Mouse (Mus musculus): ENCODE measurements around the gene Dgkg. TPM values are rescaled to one million over a fixed set of nuclear protein-coding genes. Genes with fewer than 3 reads are reported as not detected.

The Dgkg gene
- polyA plus RNA-seq, 1 experiment from 2014 or later = 0.51 TPM

GRCm38 (mm10) chr16:22618424-22619056 is 38.5 kb downstream of the Dgkg start:
- Histone ChIP-seq H3K4me1 (ENCODE audit: control insufficient read depth, insufficient read depth, low read length) (no peaks in the 10 kb centered on the region), H3K27ac (ENCODE audit: low read depth, low read length) (no peak overlapping the region), H3K27me3 (ENCODE audit: control insufficient read depth, insufficient read depth, low read length) (no peaks in the 10 kb centered on the region), H3K4me2 (replicated peaks; ENCODE audit: low read depth, low read length) (no peak overlapping the region), H3K9me3 (ENCODE audit: control insufficient read depth, low read length) (no peaks in the 10 kb centered on the region), H3K9ac (ENCODE audit: low read depth, low read length) (no peak overlapping the region), H3K4me3 (ENCODE audit: low read length) (no peak overlapping the region), H3K36me3 (ENCODE audit: control insufficient read depth, insufficient read depth, low read length) (no peaks in the 10 kb centered on the region)
- no peak for ATAC-seq (ENCODE audit: low FRiP score, low TSS enrichment)
- WGBS = 81% methylated on average over 8 of the region's 8 CpGs

DNA sequence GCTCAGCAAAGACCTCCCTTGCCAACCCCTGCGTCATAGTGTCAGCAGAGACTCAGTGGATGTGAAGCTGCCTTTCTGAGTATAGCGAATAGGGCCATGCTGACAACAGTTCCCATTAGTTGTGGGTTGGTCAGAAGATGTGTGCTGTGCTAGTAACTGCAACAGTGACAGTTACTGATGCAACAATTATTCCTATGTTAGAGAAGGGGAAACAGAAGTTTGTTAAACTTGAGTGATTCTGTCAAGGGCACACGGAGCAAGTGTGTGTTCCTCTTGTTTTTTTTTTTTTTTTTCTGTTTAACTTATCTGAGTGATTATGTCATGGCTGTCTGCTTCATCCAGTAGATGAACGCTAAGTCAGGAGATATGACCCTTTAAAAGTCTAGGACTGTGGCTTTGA is 41.2 kb downstream of the Dgkg start:
- 78% methylated on average over 4 of the region's 4 CpGs for WGBS
- Histone ChIP-seq H3K36me3 (ENCODE audit: control insufficient read depth, insufficient read depth, low read length) (no peaks in the 10 kb centered on the region), H3K9ac (ENCODE audit: low read depth, low read length) (no peak overlapping the region), H3K4me1 (ENCODE audit: control insufficient read depth, insufficient read depth, low read length) (no peaks in the 10 kb centered on the region), H3K27me3 (ENCODE audit: control insufficient read depth, insufficient read depth, low read length) (no peaks in the 10 kb centered on the region), H3K27ac (ENCODE audit: low read depth, low read length) (no peak overlapping the region), H3K4me3 (ENCODE audit: low read length) (no peak overlapping the region), H3K4me2 (replicated peaks; ENCODE audit: low read depth, low read length) (no peak overlapping the region), H3K9me3 (ENCODE audit: control insufficient read depth, low read length) (no peaks in the 10 kb centered on the region)
- ATAC-seq (ENCODE audit: low FRiP score, low TSS enrichment) = no peak

GRCm38 (mm10) chr16:22613186-22614073 is 43.6 kb downstream of the Dgkg start:
- WGBS = 72% methylated on average over 9 of the region's 9 CpGs
- Histone ChIP-seq H3K27ac (ENCODE audit: low read depth, low read length) (no peak overlapping the region), H3K4me1 (ENCODE audit: control insufficient read depth, insufficient read depth, low read length) (no peaks in the 10 kb centered on the region), H3K4me3 (ENCODE audit: low read length) (no peak overlapping the region), H3K36me3 (ENCODE audit: control insufficient read depth, insufficient read depth, low read length) (no peaks in the 10 kb centered on the region), H3K4me2 (replicated peaks; ENCODE audit: low read depth, low read length) (no peak overlapping the region), H3K9me3 (ENCODE audit: control insufficient read depth, low read length) (no peaks in the 10 kb centered on the region), H3K27me3 (ENCODE audit: control insufficient read depth, insufficient read depth, low read length) (no peaks in the 10 kb centered on the region), H3K9ac (ENCODE audit: low read depth, low read length) (no peak overlapping the region)
- ATAC-seq (ENCODE audit: low FRiP score, low TSS enrichment) = no peak

DNA sequence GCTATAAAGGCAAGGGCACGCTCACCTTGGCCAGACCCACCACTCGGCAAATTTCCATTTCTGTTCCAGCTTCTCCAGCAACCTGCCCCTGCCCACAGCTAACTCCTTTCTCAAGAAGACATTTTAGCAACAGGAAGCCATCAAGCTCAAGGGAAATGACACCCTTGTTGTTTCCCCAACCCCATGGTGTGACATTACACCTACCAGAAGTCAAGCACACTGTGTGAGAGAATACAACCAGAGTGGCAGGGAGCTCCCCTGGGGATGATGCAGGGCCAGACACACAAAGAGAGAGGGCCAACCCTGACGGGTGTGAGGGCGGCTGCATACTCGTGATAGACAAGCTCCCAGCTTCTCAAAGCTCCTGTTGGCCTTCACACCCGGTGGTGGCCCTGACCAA is 49.0 kb downstream of the Dgkg start:
- Histone ChIP-seq H3K9ac (ENCODE audit: low read depth, low read length) (no peak overlapping the region), H3K9me3 (ENCODE audit: control insufficient read depth, low read length) (no peaks in the 10 kb centered on the region), H3K36me3 (ENCODE audit: control insufficient read depth, insufficient read depth, low read length) (no peaks in the 10 kb centered on the region), H3K4me1 (ENCODE audit: control insufficient read depth, insufficient read depth, low read length) (no peaks in the 10 kb centered on the region), H3K4me3 (ENCODE audit: low read length) (no peak overlapping the region), H3K27me3 (ENCODE audit: control insufficient read depth, insufficient read depth, low read length) (no peaks in the 10 kb centered on the region), H3K27ac (ENCODE audit: low read depth, low read length) (no peak overlapping the region), H3K4me2 (replicated peaks; ENCODE audit: low read depth, low read length) (no peak overlapping the region)
- no peak for ATAC-seq (ENCODE audit: low FRiP score, low TSS enrichment)
- 26% methylated on average over 6 of the region's 6 CpGs for WGBS

GRCm38 (mm10) chr16:22606989-22607388 is 50.0 kb downstream of the Dgkg start:
- Histone ChIP-seq H3K36me3 (ENCODE audit: control insufficient read depth, insufficient read depth, low read length) (no peaks in the 10 kb centered on the region), H3K27ac (ENCODE audit: low read depth, low read length) (no peak overlapping the region), H3K9ac (ENCODE audit: low read depth, low read length) (no peak overlapping the region), H3K9me3 (ENCODE audit: control insufficient read depth, low read length) (no peaks in the 10 kb centered on the region), H3K4me1 (ENCODE audit: control insufficient read depth, insufficient read depth, low read length) (no peaks in the 10 kb centered on the region), H3K4me3 (ENCODE audit: low read length) (no peak overlapping the region), H3K4me2 (replicated peaks; ENCODE audit: low read depth, low read length) (no peak overlapping the region), H3K27me3 (ENCODE audit: control insufficient read depth, insufficient read depth, low read length) (no peaks in the 10 kb centered on the region)
- WGBS = 84% methylated on average over 4 of the region's 4 CpGs
- ATAC-seq (ENCODE audit: low FRiP score, low TSS enrichment) = no peak

DNA sequence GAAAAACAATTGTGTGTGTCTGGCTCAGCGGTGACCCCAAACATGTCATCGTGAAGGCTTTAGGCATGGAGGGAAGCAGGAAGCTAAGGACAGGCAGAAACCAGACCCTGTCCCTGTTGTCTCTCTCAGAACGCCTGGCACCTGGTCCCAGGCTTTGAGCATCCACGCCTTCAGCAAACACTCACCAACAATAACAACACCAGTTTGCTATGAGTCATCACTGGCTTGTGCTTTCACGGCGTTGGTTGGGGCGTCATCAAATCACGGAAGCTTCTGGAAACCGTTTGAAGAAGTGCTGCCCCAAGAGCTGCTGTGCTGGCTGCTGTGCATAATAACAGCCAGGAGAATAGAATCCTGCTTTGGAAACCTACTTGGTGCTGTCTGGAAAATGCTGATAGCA is 54.6 kb downstream of the Dgkg start:
- Histone ChIP-seq H3K4me1 (ENCODE audit: control insufficient read depth, insufficient read depth, low read length) (no peaks in the 10 kb centered on the region), H3K9ac (ENCODE audit: low read depth, low read length) (no peak overlapping the region), H3K27ac (ENCODE audit: low read depth, low read length) (no peak overlapping the region), H3K9me3 (ENCODE audit: control insufficient read depth, low read length) (no peaks in the 10 kb centered on the region), H3K4me3 (ENCODE audit: low read length) (no peak overlapping the region), H3K27me3 (ENCODE audit: control insufficient read depth, insufficient read depth, low read length) (no peaks in the 10 kb centered on the region), H3K36me3 (ENCODE audit: control insufficient read depth, insufficient read depth, low read length) (no peaks in the 10 kb centered on the region), H3K4me2 (replicated peaks; ENCODE audit: low read depth, low read length) (no peak overlapping the region)
- no peak for ATAC-seq (ENCODE audit: low FRiP score, low TSS enrichment)
- WGBS = 86% methylated on average over 9 of the region's 9 CpGs

DNA sequence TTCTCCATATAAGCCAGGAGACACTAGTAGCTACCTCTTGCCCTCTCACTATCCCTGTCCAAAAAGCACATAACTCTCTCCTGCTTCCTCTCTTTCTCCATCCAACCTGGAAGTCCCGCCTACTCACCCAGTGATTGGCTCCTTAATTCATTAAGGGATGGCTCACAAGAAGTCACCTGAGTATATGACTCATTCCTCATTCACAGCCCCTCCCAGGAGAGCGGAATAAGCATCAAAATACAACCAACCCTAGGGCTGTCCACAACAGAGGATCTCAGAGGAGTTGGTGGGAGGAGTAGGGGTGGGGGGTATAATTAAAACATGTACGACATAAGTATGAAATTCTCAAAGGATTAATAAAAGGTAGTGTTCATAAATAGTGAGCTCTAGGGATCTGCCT is 55.3 kb downstream of the Dgkg start:
- H3K36me3 ChIP-seq (ENCODE audit: control insufficient read depth, insufficient read depth, low read length) = no peaks in the 10 kb centered on the region
- no peak overlapping the region for H3K9ac ChIP-seq (ENCODE audit: low read depth, low read length)
- no peaks in the 10 kb centered on the region for H3K9me3 ChIP-seq (ENCODE audit: control insufficient read depth, low read length)
- ATAC-seq (ENCODE audit: low FRiP score, low TSS enrichment) = no peak
- H3K4me3 ChIP-seq (ENCODE audit: low read length) = no peak overlapping the region
- H3K27ac ChIP-seq (ENCODE audit: low read depth, low read length) = no peak overlapping the region
- no peaks in the 10 kb centered on the region for H3K4me1 ChIP-seq (ENCODE audit: control insufficient read depth, insufficient read depth, low read length)
- no peaks in the 10 kb centered on the region for H3K27me3 ChIP-seq (ENCODE audit: control insufficient read depth, insufficient read depth, low read length)
- 86% methylated on average over 3 of the region's 3 CpGs for WGBS
- no peak overlapping the region for H3K4me2 ChIP-seq (replicated peaks; ENCODE audit: low read depth, low read length)

- no peaks in the 10 kb centered on the region for H3K4me1 ChIP-seq (ENCODE audit: control insufficient read depth, insufficient read depth, low read length)
- ATAC-seq (ENCODE audit: low FRiP score, low TSS enrichment) = no peak
- WGBS = 89% methylated on average over 4 of the region's 4 CpGs
- no peak overlapping the region for H3K27ac ChIP-seq (ENCODE audit: low read depth, low read length)
- H3K4me3 ChIP-seq (ENCODE audit: low read length) = no peak overlapping the region
- no peak overlapping the region for H3K4me2 ChIP-seq (replicated peaks; ENCODE audit: low read depth, low read length)
- H3K36me3 ChIP-seq (ENCODE audit: control insufficient read depth, insufficient read depth, low read length) = no peaks in the 10 kb centered on the region
- H3K27me3 ChIP-seq (ENCODE audit: control insufficient read depth, insufficient read depth, low read length) = no peaks in the 10 kb centered on the region
- no peaks in the 10 kb centered on the region for H3K9me3 ChIP-seq (ENCODE audit: control insufficient read depth, low read length)
- no peak overlapping the region for H3K9ac ChIP-seq (ENCODE audit: low read depth, low read length)
Observed at GRCm38 (mm10) chr16:22600108-22600699, 56.8 kb downstream of the Dgkg start.

DNA sequence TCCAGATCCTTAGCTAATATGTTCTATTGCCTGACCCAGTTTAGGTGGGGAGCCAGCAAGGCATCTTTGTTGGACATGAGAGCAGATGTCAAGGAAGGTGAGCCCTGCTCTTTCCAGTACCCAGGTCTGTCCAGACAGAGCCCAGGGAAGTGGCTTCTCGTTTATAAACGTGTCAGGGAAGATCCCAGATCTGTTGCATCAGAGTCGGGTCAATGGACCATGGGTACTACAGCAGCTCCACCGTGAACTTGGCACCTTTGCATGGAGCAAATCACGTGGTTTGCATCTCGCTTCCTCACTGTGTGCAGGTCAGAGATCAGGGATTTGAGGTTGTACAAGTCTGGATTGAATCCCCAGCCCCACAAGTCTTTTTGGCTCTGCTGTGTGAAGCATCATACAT is 58.3 kb downstream of the Dgkg start:
- no peak overlapping the region for H3K9ac ChIP-seq (ENCODE audit: low read depth, low read length)
- ATAC-seq (ENCODE audit: low FRiP score, low TSS enrichment) = no peak
- no peaks in the 10 kb centered on the region for H3K27me3 ChIP-seq (ENCODE audit: control insufficient read depth, insufficient read depth, low read length)
- no peak overlapping the region for H3K4me3 ChIP-seq (ENCODE audit: low read length)
- no peak overlapping the region for H3K27ac ChIP-seq (ENCODE audit: low read depth, low read length)
- 77% methylated on average over 6 of the region's 6 CpGs for WGBS
- H3K4me2 ChIP-seq (replicated peaks; ENCODE audit: low read depth, low read length) = no peak overlapping the region
- H3K4me1 ChIP-seq (ENCODE audit: control insufficient read depth, insufficient read depth, low read length) = no peaks in the 10 kb centered on the region
- no peaks in the 10 kb centered on the region for H3K36me3 ChIP-seq (ENCODE audit: control insufficient read depth, insufficient read depth, low read length)
- no peaks in the 10 kb centered on the region for H3K9me3 ChIP-seq (ENCODE audit: control insufficient read depth, low read length)

Data from kidney, embryonic 14.5 days (tissue).